Mouse (Mus musculus) CH12.LX (cell line): ENCODE measurements around the gene Polr2b.

ENCODE experiments used
- ELF1 ChIP-seq: IDR thresholded peaks from 2 replicates; pipeline ENCODE4 v1.6.1; 2014; ENCODE audit warnings: low read depth, mild to moderate bottlenecking, inconsistent platforms, low read length, improper control_type of control experiment
- GABPA ChIP-seq: IDR thresholded peaks from 2 replicates; pipeline ENCODE4 v1.6.1; 2012; ENCODE audit warnings: low read depth, low read length, improper control_type of control experiment, inconsistent platforms; ENCODE audit not compliant: insufficient replicate concordance
- MEF2A ChIP-seq: IDR thresholded peaks from 2 replicates; pipeline ENCODE4 v1.6.1; 2014; ENCODE audit warnings: low read depth, mild to moderate bottlenecking, inconsistent platforms, low read length, improper control_type of control experiment, borderline replicate concordance
- POLR2A ChIP-seq: IDR thresholded peaks from 2 replicates; pipeline ENCODE4 v1.6.1; 2011; ENCODE audit warnings: low read depth, mild to moderate bottlenecking, improper control_type of control experiment, low read length
- RAD21 ChIP-seq: IDR thresholded peaks from 2 replicates; pipeline ENCODE4 v1.6.1; 2011; ENCODE audit warnings: low read depth, mild to moderate bottlenecking, low read length, improper control_type of control experiment, moderate library complexity
- ZC3H11A ChIP-seq: IDR thresholded peaks from 2 replicates; pipeline ENCODE4 v1.6.1; 2012; ENCODE audit warnings: low read depth, mild to moderate bottlenecking, inconsistent platforms, low read length, improper control_type of control experiment

GRCm38 (mm10) chr5:77281518-77282174, 28.3 kb upstream of the Polr2b start:
- no peak for TF ChIP-seq POLR2A
- TF ChIP-seq GABPA = no peak
- no peak for TF ChIP-seq ZC3H11A
- no peak for TF ChIP-seq ELF1
- no peak for TF ChIP-seq RAD21
- no peak for TF ChIP-seq MEF2A
